Mouse (Mus musculus): Measurements from ENCODE around the gene Smyd4. TPM values are rescaled to one million over a fixed set of nuclear protein-coding genes. Genes with fewer than 3 reads are reported as not detected.

Smyd4 gene
- total and polyA plus RNA-seq, 2 experiments from 2014 or later, result 21.5 to 28.8 TPM

- H3K36me3 ChIP-seq (ENCODE audit: insufficient read depth), result peaks cover 4% of the 10 kb centered on the region
- no peak overlapping the region for H3K9ac ChIP-seq
- no peak overlapping the region for H3K27ac ChIP-seq (ENCODE audit: low read depth, low read length)
- no peak overlapping the region for H3K4me3 ChIP-seq (ENCODE audit: low read depth, low read length)
- WGBS, result 85% methylated on average over 2 of the region's 2 CpGs
- no peak for TF ChIP-seq CTCF (IDR thresholded peaks at IDR 0.05; ENCODE audit: low read depth)
- DNase-seq (no peak), ATAC-seq (no peak)
- H3K27me3 ChIP-seq (ENCODE audit: insufficient read depth, low read length), result no peaks in the 10 kb centered on the region
- 0 out of 2 replicates have a peak, but pooled peaks cover 7% of the 10 kb centered on the region for H3K4me1 ChIP-seq (ENCODE audit: insufficient read depth)
- H3K4me2 ChIP-seq (ENCODE audit: low read depth), result no peak overlapping the region
- no peaks in the 10 kb centered on the region for H3K9me3 ChIP-seq (ENCODE audit: low read length)
Observed at GRCm38 (mm10) chr11:75344163-75344562, 4.1 kb upstream of the Smyd4 start.

GRCm38 (mm10) chr11:75344716-75345115 is 3.5 kb upstream of the Smyd4 start:
- 93% methylated on average over 5 of the region's 5 CpGs for WGBS
- Histone ChIP-seq H3K4me1 (ENCODE audit: insufficient read depth) (0 out of 2 replicates have a peak, but pooled peaks cover 7% of the 10 kb centered on the region), H3K4me2 (ENCODE audit: low read depth) (no peak overlapping the region), H3K9me3 (ENCODE audit: low read length) (no peaks in the 10 kb centered on the region), H3K27ac (ENCODE audit: low read depth, low read length) (no peak overlapping the region), H3K36me3 (ENCODE audit: insufficient read depth) (no peaks in the 10 kb centered on the region), H3K27me3 (ENCODE audit: insufficient read depth, low read length) (no peaks in the 10 kb centered on the region), H3K9ac (no peak overlapping the region), H3K4me3 (ENCODE audit: low read depth, low read length) (no peak overlapping the region)
- no peak for TF ChIP-seq CTCF (IDR thresholded peaks at IDR 0.05; ENCODE audit: low read depth)
- no peak for DNase-seq
- ATAC-seq, result no peak

DNA sequence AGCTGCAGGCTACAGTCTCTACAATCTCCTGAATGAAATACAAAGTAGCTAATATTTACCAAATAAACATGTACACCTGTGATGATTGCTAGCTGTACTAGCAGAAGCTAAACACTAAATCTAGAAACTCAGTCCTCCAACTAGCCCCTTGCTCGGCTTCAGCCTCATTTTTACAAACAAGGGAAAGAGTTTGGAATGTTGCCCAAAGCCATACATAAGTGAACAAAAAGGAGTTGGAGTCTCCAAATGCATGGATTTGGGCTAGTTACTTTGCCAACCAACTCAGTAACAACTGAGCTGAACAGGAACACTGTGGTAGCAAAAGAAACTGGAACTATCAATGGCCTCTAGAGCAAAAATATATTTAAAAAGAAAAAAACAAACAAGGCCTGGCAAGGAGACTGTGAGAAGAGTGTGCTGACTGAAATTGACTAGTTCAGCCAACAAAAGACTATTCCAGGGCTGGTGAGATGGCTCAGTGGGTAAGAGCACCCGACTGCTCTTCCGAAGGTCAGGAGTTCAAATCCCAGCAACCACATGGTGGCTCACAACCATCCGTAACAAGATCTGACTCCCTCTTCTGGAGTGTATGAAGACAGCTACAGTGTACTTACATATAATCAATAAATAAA is 1.6 kb upstream of the Smyd4 start:
- no peak overlapping the region; the same call in 1 of the 2 replicates for H3K4me2 ChIP-seq (ENCODE audit: low read depth)
- DNase-seq, result no peak
- no peak for TF ChIP-seq CTCF (IDR thresholded peaks at IDR 0.05; ENCODE audit: low read depth)

GRCm38 (mm10) chr11:75347188-75347585 is 1.0 kb upstream of the Smyd4 start:
- Histone ChIP-seq H3K9ac (0 out of 2 replicates have a peak overlapping the region, but pooled peaks have one; percentile 63), H3K4me3 (ENCODE audit: low read depth, low read length) (peak overlapping the region; percentile 79), H3K4me1 (ENCODE audit: insufficient read depth) (0 out of 2 replicates have a peak, but pooled peaks cover 7% of the 10 kb centered on the region), H3K27me3 (ENCODE audit: insufficient read depth, low read length) (no peaks in the 10 kb centered on the region), H3K27ac (ENCODE audit: low read depth, low read length) (no peak overlapping the region), H3K4me2 (ENCODE audit: low read depth) (peak overlapping the region; percentile 95), H3K9me3 (ENCODE audit: low read length) (no peaks in the 10 kb centered on the region), H3K36me3 (ENCODE audit: insufficient read depth) (no peaks in the 10 kb centered on the region)
- DNase-seq (no peak), ATAC-seq (no peak)
- 42% methylated on average over 10 of the region's 10 CpGs for WGBS
- TF ChIP-seq CTCF (IDR thresholded peaks at IDR 0.05; ENCODE audit: low read depth), result no peak

More for the DNA sequence above, 1.6 kb upstream of the Smyd4 start:
- no peak overlapping the region for H3K27ac ChIP-seq (ENCODE audit: low read depth, low read length)
- no peaks in the 10 kb centered on the region for H3K27me3 ChIP-seq (ENCODE audit: insufficient read depth, low read length)
- H3K36me3 ChIP-seq (ENCODE audit: insufficient read depth), result no peaks in the 10 kb centered on the region
- 0 out of 2 replicates have a peak, but pooled peaks cover 7% of the 10 kb centered on the region for H3K4me1 ChIP-seq (ENCODE audit: insufficient read depth)
- 34% methylated on average over 3 of the region's 4 CpGs for WGBS
- no peak overlapping the region for H3K9ac ChIP-seq
- no peaks in the 10 kb centered on the region for H3K9me3 ChIP-seq (ENCODE audit: low read length)
- no peak overlapping the region for H3K4me3 ChIP-seq (ENCODE audit: low read depth, low read length)
- ATAC-seq, result no peak

- DNase-seq (no peak), ATAC-seq (no peak)
- Histone ChIP-seq H3K36me3 (ENCODE audit: insufficient read depth) (no peaks in the 10 kb centered on the region), H3K27me3 (ENCODE audit: insufficient read depth, low read length) (no peaks in the 10 kb centered on the region), H3K4me1 (ENCODE audit: insufficient read depth) (0 out of 2 replicates have a peak, but pooled peaks cover 7% of the 10 kb centered on the region), H3K9ac (peak overlapping the region; percentile 63), H3K4me3 (ENCODE audit: low read depth, low read length) (peak overlapping the region; percentile 79), H3K9me3 (ENCODE audit: low read length) (no peaks in the 10 kb centered on the region), H3K27ac (ENCODE audit: low read depth, low read length) (peak overlapping the region; percentile 15; the same call in 1 of the 2 replicates), H3K4me2 (ENCODE audit: low read depth) (peak overlapping the region; percentile 95)
- no peak for TF ChIP-seq CTCF (IDR thresholded peaks at IDR 0.05; ENCODE audit: low read depth)
- WGBS, result 1% methylated on average over 10 of the region's 10 CpGs
Observed at GRCm38 (mm10) chr11:75347596-75347995, 637 bp upstream of the Smyd4 start.

GRCm38 (mm10) chr11:75348890-75349261 is 643 bp downstream of the Smyd4 start:
- H3K9me3 ChIP-seq (ENCODE audit: low read length), result no peaks in the 10 kb centered on the region
- peak overlapping the region; percentile 63 for H3K9ac ChIP-seq
- 48% methylated on average over 10 of the region's 10 CpGs for WGBS
- H3K4me2 ChIP-seq (ENCODE audit: low read depth), result peak overlapping the region; percentile 95
- 0 out of 2 replicates have a peak, but pooled peaks cover 7% of the 10 kb centered on the region for H3K4me1 ChIP-seq (ENCODE audit: insufficient read depth)
- ATAC-seq, result no peak
- H3K4me3 ChIP-seq (ENCODE audit: low read depth, low read length), result peak overlapping the region; percentile 79
- no peaks in the 10 kb centered on the region for H3K36me3 ChIP-seq (ENCODE audit: insufficient read depth)
- no peak for TF ChIP-seq CTCF (IDR thresholded peaks at IDR 0.05; ENCODE audit: low read depth)
- H3K27me3 ChIP-seq (ENCODE audit: insufficient read depth, low read length), result no peaks in the 10 kb centered on the region
- no peak for DNase-seq
- H3K27ac ChIP-seq (ENCODE audit: low read depth, low read length), result peak overlapping the region; percentile 6; the same call in 1 of the 2 replicates

DNA sequence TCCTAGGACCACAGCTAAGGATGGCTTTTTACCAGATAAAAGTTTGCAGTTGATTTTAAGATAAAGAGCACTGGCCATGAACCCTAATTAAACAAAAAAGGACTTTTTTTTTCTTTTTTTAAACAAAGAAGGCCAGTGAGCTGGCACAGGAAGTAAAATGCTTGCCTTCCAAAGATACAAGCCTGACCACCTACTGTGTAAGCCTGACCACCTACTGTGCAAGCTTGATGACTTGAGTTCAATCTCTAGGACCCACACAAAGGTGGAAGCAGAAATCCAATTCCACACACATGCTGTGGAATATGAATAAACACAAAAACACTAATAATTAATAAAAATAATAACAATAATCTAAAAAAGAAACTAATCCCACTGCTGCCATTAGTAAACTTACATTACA is 3.0 kb downstream of the Smyd4 start:
- Histone ChIP-seq H3K36me3 (ENCODE audit: insufficient read depth) (no peaks in the 10 kb centered on the region), H3K9ac (no peak overlapping the region), H3K27me3 (ENCODE audit: insufficient read depth, low read length) (no peaks in the 10 kb centered on the region), H3K4me3 (ENCODE audit: low read depth, low read length) (no peak overlapping the region), H3K27ac (ENCODE audit: low read depth, low read length) (no peak overlapping the region), H3K4me1 (ENCODE audit: insufficient read depth) (0 out of 2 replicates have a peak, but pooled peaks cover 7% of the 10 kb centered on the region), H3K9me3 (ENCODE audit: low read length) (no peaks in the 10 kb centered on the region), H3K4me2 (ENCODE audit: low read depth) (no peak overlapping the region)
- DNase-seq, result no peak
- no peak for TF ChIP-seq CTCF (IDR thresholded peaks at IDR 0.05; ENCODE audit: low read depth)
- no peak for ATAC-seq

Data from forebrain, postnatal 0 days (tissue).